Mouse (Mus musculus) kidney, postnatal 0 days (tissue): ENCODE results near the gene Laptm4a. TPM values are rescaled to one million over a fixed set of nuclear protein-coding genes. Genes with fewer than 3 reads are reported as not detected.

Experiments
- ATAC-seq: fragments of 200-750 bp; cut with Nextera tagmentation; replicated peaks from 2 replicates; pipeline ENCODE4 v1.8.0; 2017; ENCODE audit warnings: low read depth, moderate number of reproducible peaks, moderate TSS enrichment, moderate library complexity; ENCODE audit not compliant: low FRiP score
- DNase-seq: peaks from one replicate; pipeline ENCODE4 v3.0.0-alpha.2; 2016; ENCODE audit warnings: low spot score
- H3K27ac ChIP-seq: fragments of 300-500 bp; sonication (generic); 2 replicates; pipeline ENCODE4 v1.5.1; 2014; ENCODE audit warnings: mild to moderate bottlenecking
- H3K27me3 ChIP-seq: fragments of 300-500 bp; sonication (generic); 2 replicates; pipeline ENCODE4 v1.6.1; 2014; ENCODE audit warnings: low read length, mixed read lengths; ENCODE audit not compliant: insufficient read depth
- H3K36me3 ChIP-seq: fragments of 300-500 bp; sonication (generic); 2 replicates; pipeline ENCODE4 v1.6.1; 2014; ENCODE audit warnings: low read length, mixed read lengths; ENCODE audit not compliant: insufficient read depth
- H3K4me1 ChIP-seq: fragments of 300-500 bp; sonication (generic); replicated peaks from 2 replicates; pipeline ENCODE4 v1.6.1; 2014; ENCODE audit warnings: antibody characterized with exemption, low read length, mixed read lengths; ENCODE audit not compliant: insufficient read depth
- H3K4me2 ChIP-seq: fragments of 300-500 bp; sonication (generic); 2 replicates; pipeline ENCODE4 v1.6.1; 2014; ENCODE audit warnings: mild to moderate bottlenecking, low read length, moderate library complexity, mixed read lengths
- H3K4me3 ChIP-seq: fragments of 300-500 bp; sonication (generic); replicated peaks from 2 replicates; pipeline ENCODE4 v1.5.1; 2014; ENCODE audit warnings: low read depth, low read length
- H3K9ac ChIP-seq: fragments of 300-500 bp; sonication (generic); 2 replicates; pipeline ENCODE4 v1.6.1; 2014; ENCODE audit warnings: low read depth, low read length
- H3K9me3 ChIP-seq: fragments of 300-500 bp; sonication (generic); replicated peaks from 2 replicates; pipeline ENCODE4 v1.6.1; 2016; ENCODE audit warnings: low read length, inconsistent platforms, mixed read lengths
- CTCF ChIP-seq: IDR thresholded peaks from 2 replicates; pipeline ENCODE4 v1.5.1; 2016; ENCODE audit warnings: antibody characterized with exemption, low read depth, mild to moderate bottlenecking, moderate library complexity
- WGBS: fragments of 180-500 bp; shearing (Covaris S2); extraction: QIAGEN DNeasy Blood & Tissue Kit; methylation state at CpG from one replicate; pipeline ENCODE4 v1.1.7; 2014; 5-methylcytosine and 5-hydroxymethylcytosine counted together
- polyA plus RNA-seq: library from polyadenylated mRNA; unstranded; fragments of >200 nt; fragmentation: Nextera tagmentation; extraction: Ambion mirVana; gene quantifications from 2 replicates; pipeline ENCODE4 v1.2.1, GENCODE M21; 2015

Gene Laptm4a
- polyA plus RNA-seq, 1 experiment from 2014 or later: 446 TPM

DNA sequence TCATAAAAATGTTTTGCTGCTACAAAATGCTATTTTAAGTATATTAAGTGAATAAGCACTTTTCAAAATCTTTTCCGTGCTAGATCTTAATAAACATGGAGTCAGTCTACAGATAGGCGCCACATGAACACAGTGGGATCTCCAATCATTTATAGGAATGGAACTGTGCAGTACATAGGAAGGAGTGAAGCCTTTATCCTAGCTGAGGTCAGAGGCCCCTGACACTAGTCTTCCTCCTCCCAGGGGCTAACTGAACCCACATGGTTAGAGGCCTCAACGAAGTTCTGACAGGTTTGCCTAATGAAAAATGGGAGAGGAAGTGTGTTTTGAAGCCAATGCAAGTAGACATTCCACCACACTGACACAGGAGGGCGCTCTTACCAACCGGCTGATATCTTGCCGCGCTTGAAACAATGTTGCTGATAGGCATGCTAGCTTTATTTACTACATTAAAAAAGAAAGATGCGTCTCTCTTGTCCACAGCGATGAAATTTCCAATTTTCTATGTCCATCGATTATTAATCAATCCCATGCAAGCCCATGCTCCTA lies 32.3 kb upstream of the Laptm4a start:
- H3K4me3 ChIP-seq: no peak overlapping the region
- H3K36me3 ChIP-seq: no peaks in the 10 kb centered on the region
- H3K27ac ChIP-seq: no peak overlapping the region
- DNase-seq: peak; percentile 88
- no peak for ATAC-seq
- no peaks in the 10 kb centered on the region for H3K27me3 ChIP-seq
- no peak overlapping the region for H3K9ac ChIP-seq
- WGBS: 21% methylated on average over 10 of the region's 10 CpGs
- peak; percentile 98 for TF ChIP-seq CTCF
- H3K4me2 ChIP-seq: no peak overlapping the region
- H3K4me1 ChIP-seq: peaks cover 15% of the 10 kb centered on the region
- H3K9me3 ChIP-seq: no peaks in the 10 kb centered on the region

DNA sequence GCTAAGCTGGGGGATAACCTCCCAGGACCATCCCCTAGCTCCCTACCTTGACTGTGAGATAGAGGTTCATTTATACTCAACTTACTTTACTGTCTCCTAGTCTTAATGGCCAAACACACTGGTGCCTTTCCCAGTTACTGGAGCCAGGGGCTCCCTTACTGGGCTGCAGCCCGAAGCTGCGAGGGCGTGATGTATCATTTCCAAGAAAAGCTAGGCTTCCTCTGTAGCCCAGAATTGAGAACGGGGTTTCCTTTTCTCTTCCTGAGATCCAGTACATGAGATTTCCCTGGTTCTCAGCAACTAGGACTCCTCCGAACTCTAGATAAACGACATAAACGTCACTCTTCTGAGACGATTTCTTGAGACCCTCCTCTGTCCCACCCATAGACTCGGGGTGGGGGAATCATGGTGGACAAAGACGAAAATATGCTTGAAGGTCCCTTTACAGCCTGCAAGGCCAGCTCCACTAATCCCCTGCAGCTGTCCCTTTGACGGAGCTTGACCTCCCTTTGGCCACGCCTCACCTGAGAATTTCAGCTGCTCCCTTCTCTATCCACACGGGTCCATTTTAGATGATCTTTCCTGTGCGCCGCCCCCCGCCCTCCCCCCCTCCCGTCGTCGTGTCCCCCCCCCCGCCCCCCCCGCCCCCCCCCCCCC lies 28.5 kb upstream of the Laptm4a start:
- ATAC-seq (no peak), DNase-seq (no peak)
- H3K9ac ChIP-seq: 0 out of 2 replicates have a peak overlapping the region, but pooled peaks have one; percentile 23
- H3K27ac ChIP-seq: peak overlapping the region; percentile 58
- peak overlapping the region; percentile 59 for H3K4me2 ChIP-seq
- TF ChIP-seq CTCF: no peak
- peak overlapping the region; percentile 19; the same call in 1 of the 2 replicates for H3K4me3 ChIP-seq
- no peaks in the 10 kb centered on the region for H3K27me3 ChIP-seq
- no peaks in the 10 kb centered on the region for H3K36me3 ChIP-seq
- 19% methylated on average over 15 of the region's 21 CpGs for WGBS
- no peaks in the 10 kb centered on the region; the same call in 1 of the 2 replicates for H3K4me1 ChIP-seq
- H3K9me3 ChIP-seq: no peaks in the 10 kb centered on the region

DNA sequence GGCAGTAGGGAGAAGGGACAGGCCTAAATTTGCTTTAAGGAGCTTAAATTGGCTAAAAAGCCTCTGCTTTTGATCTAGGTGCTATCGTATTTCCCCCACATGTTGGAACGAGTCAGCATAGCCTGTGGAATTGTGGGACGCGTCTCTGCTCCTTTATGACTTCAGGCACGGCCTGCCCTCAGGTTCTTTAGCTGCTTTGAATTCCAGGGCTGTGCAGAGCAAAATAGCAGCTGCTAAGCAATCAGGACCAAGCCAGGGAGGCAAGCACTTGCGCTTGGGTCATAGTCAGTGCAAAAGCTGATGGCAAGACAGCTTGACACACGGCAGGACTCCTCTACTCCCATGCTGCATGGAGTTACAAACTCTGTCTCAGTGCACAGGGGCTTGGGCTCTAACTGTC lies 24.3 kb upstream of the Laptm4a start:
- WGBS: 21% methylated on average over 7 of the region's 7 CpGs
- Histone ChIP-seq H3K9ac (no peak overlapping the region), H3K4me1 (peaks cover 12% of the 10 kb centered on the region; the same call in 1 of the 2 replicates), H3K27me3 (no peaks in the 10 kb centered on the region), H3K4me2 (no peak overlapping the region), H3K36me3 (no peaks in the 10 kb centered on the region), H3K4me3 (no peak overlapping the region), H3K27ac (no peak overlapping the region), H3K9me3 (no peaks in the 10 kb centered on the region)
- no peak for TF ChIP-seq CTCF
- ATAC-seq: no peak
- DNase-seq: no peak

DNA sequence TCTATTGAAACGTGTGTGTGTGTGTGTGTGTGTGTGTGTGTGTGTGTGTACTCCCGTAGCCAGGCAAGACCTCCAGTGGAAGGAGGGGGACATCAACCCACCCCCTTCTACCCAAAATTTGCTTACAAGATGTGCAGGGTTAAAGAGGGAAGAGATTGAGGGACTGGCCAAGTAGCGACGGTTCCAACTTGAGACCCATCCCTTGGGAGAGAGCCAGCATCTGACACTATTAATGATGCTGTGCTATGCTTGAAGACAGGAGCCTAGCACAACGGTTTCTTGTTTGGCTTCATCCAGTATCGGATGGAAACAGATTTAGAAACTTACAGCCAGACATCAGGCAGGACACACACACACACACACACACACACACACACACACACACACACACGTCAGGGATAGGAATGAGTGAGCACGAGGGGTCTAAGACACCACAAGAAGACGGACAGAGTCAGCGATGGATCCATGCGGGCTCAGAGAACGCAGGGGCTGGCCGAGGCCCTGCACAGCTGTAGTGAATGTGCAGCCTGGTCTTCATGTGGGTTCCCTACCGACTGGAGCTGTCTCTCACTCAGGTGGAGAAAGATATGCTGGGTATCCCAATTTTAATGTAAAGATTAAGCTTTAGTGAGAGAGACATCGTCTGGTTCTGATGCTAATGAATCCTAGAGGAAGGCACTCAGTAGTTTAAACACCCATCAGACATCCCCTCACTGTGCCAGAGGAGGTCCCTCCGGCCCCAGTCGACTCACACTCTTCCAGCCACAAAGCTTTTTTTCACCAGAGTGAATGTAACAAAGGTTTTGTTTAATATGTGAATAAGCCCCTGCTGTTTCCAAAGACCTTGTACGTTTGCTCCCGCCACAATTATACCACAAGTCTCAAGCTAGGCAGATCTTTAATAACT lies 22.3 kb upstream of the Laptm4a start:
- no peak overlapping the region for H3K9ac ChIP-seq
- no peaks in the 10 kb centered on the region for H3K27me3 ChIP-seq
- ATAC-seq (no peak), DNase-seq (no peak)
- no peaks in the 10 kb centered on the region for H3K36me3 ChIP-seq
- no peak overlapping the region for H3K27ac ChIP-seq
- H3K4me1 ChIP-seq: peaks cover 14% of the 10 kb centered on the region; the same call in 1 of the 2 replicates
- WGBS: 77% methylated on average over 19 of the region's 19 CpGs
- H3K4me3 ChIP-seq: no peak overlapping the region
- H3K9me3 ChIP-seq: no peaks in the 10 kb centered on the region
- no peak overlapping the region for H3K4me2 ChIP-seq
- TF ChIP-seq CTCF: no peak

DNA sequence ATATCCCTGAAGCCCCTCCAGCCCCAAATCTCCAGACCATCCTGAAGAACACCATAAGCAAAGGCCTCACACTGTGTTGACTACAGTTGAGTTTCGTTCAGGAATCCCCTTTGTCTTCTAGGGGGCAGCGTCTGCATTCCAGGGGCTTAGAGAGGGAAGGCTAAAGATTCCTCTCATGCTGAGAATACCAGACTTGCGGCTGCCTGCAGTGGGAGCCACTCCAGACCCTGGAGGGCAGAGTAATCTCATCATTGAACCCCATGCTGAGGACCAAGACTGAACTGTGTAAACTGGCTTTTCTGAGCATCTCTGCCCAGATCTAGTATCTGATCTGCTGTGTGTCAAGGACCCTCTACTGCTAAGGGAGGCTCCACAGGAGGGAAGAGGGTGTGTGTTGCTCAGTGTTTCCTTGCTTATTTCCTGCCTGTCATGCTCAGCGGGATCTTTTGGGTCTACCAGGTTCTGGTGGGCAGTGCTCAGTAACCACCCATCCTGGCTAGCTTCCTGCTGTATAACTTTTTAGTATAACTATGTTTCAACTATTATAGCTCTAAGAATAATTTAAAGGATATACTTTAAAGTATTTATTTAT lies 21.3 kb upstream of the Laptm4a start:
- no peak for DNase-seq
- 41% methylated on average over 4 of the region's 4 CpGs for WGBS

More for the DNA sequence above, 21.3 kb upstream of the Laptm4a start:
- Histone ChIP-seq H3K9me3 (no peaks in the 10 kb centered on the region), H3K27ac (peak overlapping the region; percentile 38; the same call in 1 of the 2 replicates), H3K27me3 (no peaks in the 10 kb centered on the region), H3K9ac (no peak overlapping the region), H3K36me3 (no peaks in the 10 kb centered on the region), H3K4me3 (no peak overlapping the region), H3K4me2 (no peak overlapping the region), H3K4me1 (peaks cover 14% of the 10 kb centered on the region; the same call in 1 of the 2 replicates)
- ATAC-seq: no peak
- no peak; the same call in 1 of the 2 replicates for TF ChIP-seq CTCF
